In the genomic region with DNA sequence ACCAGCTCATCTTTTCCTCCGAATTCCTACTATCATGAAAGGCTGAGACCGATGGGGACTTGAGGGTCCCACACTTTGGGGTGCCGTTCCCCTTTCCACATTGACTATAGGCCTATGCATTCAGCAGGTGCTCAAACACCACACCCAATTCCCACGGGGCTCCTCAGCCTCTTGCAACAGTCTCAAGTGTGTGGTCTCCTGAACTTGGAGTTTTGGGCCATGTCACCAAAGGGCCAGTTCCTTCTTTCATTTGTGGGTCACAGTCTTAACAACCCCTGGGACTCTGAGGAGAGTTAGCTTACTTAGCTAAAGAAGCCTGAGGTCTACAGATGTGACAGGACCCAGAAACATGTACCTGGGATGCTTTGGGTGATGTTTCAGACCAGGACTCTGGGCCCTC, we compare ENCODE assay signal across 20 mouse cellular contexts.
"Had no signal": no experiment of that assay in that cellular context is flagged by ENCODE, and none has a peak within 500 bp of the region (broad histone marks: within the 10 kb centered on the region; RNA-seq: fewer than 3 reads in every experiment).

No protein-coding gene starts in this region.

- H3K27me3 ChIP-seq: liver, embryonic 13.5 days; liver, embryonic 15.5 days; midbrain, embryonic 13.5 days; neural tube, embryonic 13.5 days; neural tube, embryonic 15.5 days; stomach, embryonic 15.5 days had no signal

- H3K4me1 ChIP-seq: liver, embryonic 15.5 days; midbrain, embryonic 10.5 days; midbrain, embryonic 13.5 days; neural tube, embryonic 13.5 days; neural tube, embryonic 15.5 days; stomach, embryonic 15.5 days had no signal

- DNase-seq: liver, embryonic 13.5 days; liver, postnatal 0 days; lung, embryonic 14.5 days; lung, postnatal 10 days; retina, postnatal 1 day; right cerebral cortex, adult 18-20 months; right cerebral cortex, postnatal 25 days; right cerebral cortex, postnatal 4 days; spleen, adult 18-20 months; thymus, adult 2 months; thymus, postnatal 25 days; thymus, postnatal 4 days had no signal

- ATAC-seq: liver, postnatal 0 days; midbrain, embryonic 13.5 days; midbrain, embryonic 16.5 days had no signal

- H3K4me3 ChIP-seq: liver, embryonic 13.5 days; liver, embryonic 15.5 days; midbrain, embryonic 10.5 days; midbrain, embryonic 13.5 days; myocyte; neural tube, embryonic 13.5 days; neural tube, embryonic 15.5 days; stomach, embryonic 15.5 days had no signal

- H3K36me3 ChIP-seq: liver, embryonic 13.5 days; liver, embryonic 15.5 days; midbrain, embryonic 10.5 days; midbrain, embryonic 13.5 days; neural tube, embryonic 13.5 days; neural tube, embryonic 15.5 days; stomach, embryonic 15.5 days had no signal
